Mouse (Mus musculus) limb, embryonic 12.5 days (tissue): ENCODE measurements at regions not wholly inside any gene's neighbourhood (a gene's known extent, or its start where the extent isn't known, plus 50 kb on each side); places are given as distances from the start of the nearest gene placed in this dataset.

ENCODE experiments used
- ATAC-seq: fragments of 200-750 bp; cut with Nextera tagmentation; 2 replicates; pipeline ENCODE4 v1.8.0; 2017; ENCODE audit warnings: low read depth, moderate TSS enrichment; ENCODE audit not compliant: insufficient number of reproducible peaks, insufficient read depth, low FRiP score, low TSS enrichment
- H3K27ac ChIP-seq: fragments of 300-500 bp; sonication (generic); 2 replicates; pipeline ENCODE4 v1.5.1; 2016; ENCODE audit warnings: mild to moderate bottlenecking, moderate library complexity
- H3K27me3 ChIP-seq: fragments of 300-500 bp; sonication (generic); 2 replicates; pipeline ENCODE4 v1.6.1; 2016; ENCODE audit warnings: mild to moderate bottlenecking, moderate library complexity
- H3K36me3 ChIP-seq: fragments of 300-500 bp; sonication (generic); 2 replicates; pipeline ENCODE4 v1.6.1; 2016; ENCODE audit warnings: mild to moderate bottlenecking, moderate library complexity
- H3K4me1 ChIP-seq: fragments of 300-500 bp; sonication (generic); replicated peaks from 2 replicates; pipeline ENCODE4 v1.6.1; 2016
- H3K4me2 ChIP-seq: fragments of 300-500 bp; sonication (generic); 2 replicates; pipeline ENCODE4 v1.6.1; 2016; ENCODE audit warnings: mild to moderate bottlenecking, moderate library complexity
- H3K4me3 ChIP-seq: fragments of 300-500 bp; sonication (generic); replicated peaks from 2 replicates; pipeline ENCODE4 v1.5.1; 2016; ENCODE audit warnings: mild to moderate bottlenecking
- H3K9ac ChIP-seq: fragments of 300-500 bp; sonication (generic); replicated peaks from 2 replicates; pipeline ENCODE4 v1.6.1; 2016; ENCODE audit warnings: mild to moderate bottlenecking, moderate library complexity
- H3K9me3 ChIP-seq: fragments of 300-500 bp; sonication (generic); 2 replicates; pipeline ENCODE4 v1.6.1; 2016; ENCODE audit warnings: mild to moderate bottlenecking, moderate library complexity
- WGBS: fragments of 180-500 bp; shearing (Covaris S2); methylation state at CpG from one replicate; pipeline ENCODE4 v1.1.7; 2016; 5-methylcytosine and 5-hydroxymethylcytosine counted together

DNA sequence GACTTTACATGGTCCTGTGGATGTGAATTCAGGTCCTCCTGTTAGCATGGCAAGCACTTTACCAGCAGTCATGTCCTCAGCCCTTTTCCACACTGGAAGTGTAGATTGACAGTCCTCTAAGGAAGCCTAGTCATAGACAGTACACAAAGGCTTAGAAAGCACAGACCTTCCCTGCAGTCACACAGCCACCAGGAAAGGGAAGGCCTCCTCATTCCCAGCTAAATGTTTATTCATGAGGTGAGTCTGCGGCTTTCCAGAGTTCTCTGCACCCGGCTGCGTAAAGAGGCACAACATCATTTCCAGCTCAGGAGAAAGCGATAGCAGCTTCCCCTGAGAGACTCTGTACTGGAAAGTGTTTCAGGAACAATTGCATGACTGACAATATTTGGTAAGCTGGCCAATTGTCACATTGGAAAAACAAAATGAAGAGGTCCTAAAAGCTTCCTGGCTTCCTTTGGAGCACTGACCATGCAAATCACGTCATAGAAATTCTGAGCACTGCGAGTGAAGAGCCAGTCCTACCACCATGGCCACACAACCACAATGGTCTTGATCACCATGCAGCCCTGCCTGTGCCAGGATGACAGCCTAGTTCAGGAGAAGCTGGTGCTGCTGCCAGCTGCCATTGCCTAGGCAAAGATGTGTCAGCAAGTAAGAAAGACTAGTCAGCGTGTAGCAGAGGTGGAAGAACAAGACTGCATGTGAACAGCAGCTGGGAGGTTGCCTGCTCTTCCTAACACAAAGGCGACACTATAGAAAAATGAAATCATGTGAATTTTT, 252.2 kb upstream of the Tbl1xr1 start:
- WGBS = 70% methylated on average over 8 of the region's 8 CpGs
- no peaks in the 10 kb centered on the region for H3K4me1 ChIP-seq
- no peak overlapping the region for H3K4me2 ChIP-seq
- no peaks in the 10 kb centered on the region for H3K9me3 ChIP-seq
- no peak overlapping the region for H3K4me3 ChIP-seq
- no peak for ATAC-seq
- no peak overlapping the region for H3K27ac ChIP-seq
- no peaks in the 10 kb centered on the region for H3K27me3 ChIP-seq
- no peaks in the 10 kb centered on the region for H3K36me3 ChIP-seq
- H3K9ac ChIP-seq = no peak overlapping the region

DNA sequence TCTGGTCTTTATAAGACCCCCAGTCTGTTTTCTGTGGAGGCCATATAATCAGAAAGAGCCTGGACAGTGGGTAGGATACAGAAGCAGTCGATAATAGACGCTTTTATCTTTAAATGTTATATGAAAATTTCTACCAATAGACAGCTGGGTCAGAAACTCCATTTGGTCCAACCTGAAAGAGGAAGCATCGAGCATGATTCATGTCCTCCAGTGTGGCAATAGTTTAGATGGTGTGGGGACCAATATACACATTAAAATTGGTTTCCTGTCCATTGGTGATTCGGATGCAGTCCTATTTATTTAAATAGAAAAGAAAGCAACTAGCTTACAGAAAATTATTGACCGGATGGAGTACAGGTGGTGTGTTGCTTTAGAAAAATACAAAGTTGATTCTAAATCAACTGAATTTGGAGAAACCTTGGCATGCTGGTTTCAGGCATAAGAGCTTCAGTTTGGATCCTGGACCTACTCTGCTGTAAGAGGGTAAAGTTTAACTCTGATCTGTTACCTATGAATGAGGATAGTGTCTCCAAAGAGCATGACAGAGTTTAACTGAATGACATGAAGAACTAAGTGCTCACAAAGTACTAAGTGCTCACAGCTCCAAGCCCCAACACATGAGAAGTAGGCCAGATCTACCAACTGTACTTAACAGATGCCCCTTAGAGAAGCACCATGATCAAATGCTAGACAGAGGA, 251.4 kb upstream of the Tbl1xr1 start:
- WGBS = 87% methylated on average over 5 of the region's 5 CpGs

DNA sequence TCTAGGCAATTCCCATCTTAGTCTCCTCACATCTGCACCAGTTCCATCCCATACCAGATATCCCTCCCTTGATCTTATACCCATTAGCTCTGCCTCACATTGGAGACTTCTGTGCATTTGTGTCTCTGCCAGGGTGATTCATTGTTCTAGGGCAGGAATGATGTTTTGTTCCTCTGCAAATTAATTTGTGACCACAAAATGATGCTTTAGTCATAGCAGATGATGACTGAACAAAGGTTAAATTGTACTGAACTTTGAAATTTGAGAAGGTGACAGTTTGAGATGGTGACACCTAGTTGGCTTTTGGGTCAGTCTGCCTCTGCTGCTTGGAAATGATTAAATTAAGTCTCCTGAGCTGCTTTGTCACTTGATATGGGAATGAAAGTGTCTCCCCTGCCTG, 248.8 kb upstream of the Tbl1xr1 start:
- H3K9me3 ChIP-seq = no peaks in the 10 kb centered on the region
- H3K36me3 ChIP-seq = no peaks in the 10 kb centered on the region
- no peak overlapping the region for H3K4me3 ChIP-seq
- no peak overlapping the region for H3K9ac ChIP-seq
- H3K27me3 ChIP-seq = no peaks in the 10 kb centered on the region
- H3K4me1 ChIP-seq = no peaks in the 10 kb centered on the region
- no peak overlapping the region for H3K27ac ChIP-seq
- no peak overlapping the region for H3K4me2 ChIP-seq
- ATAC-seq = no peak

More for the DNA sequence above, 251.4 kb upstream of the Tbl1xr1 start:
- Histone ChIP-seq H3K9me3 (no peaks in the 10 kb centered on the region), H3K27me3 (no peaks in the 10 kb centered on the region), H3K4me3 (no peak overlapping the region), H3K4me2 (no peak overlapping the region), H3K4me1 (no peaks in the 10 kb centered on the region), H3K36me3 (no peaks in the 10 kb centered on the region), H3K27ac (no peak overlapping the region), H3K9ac (no peak overlapping the region)
- ATAC-seq = no peak

DNA sequence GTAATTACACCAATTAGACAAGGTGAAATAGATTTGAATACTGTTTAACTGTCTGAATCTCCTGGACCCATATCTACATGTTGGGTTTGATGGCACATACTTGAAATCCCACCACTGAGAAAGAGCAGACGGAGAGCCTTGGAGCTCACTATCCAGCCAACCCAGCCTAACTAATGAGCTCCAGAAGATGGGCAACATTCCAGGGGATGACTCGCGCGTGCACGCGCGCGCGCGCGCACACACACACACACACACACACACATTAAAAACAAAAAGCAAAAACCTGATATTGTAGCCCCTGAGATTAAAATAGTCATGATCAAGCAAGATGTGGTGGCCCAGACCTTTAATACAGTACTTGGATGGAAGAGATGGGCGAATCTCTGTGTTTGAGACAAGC, 243.3 kb upstream of the Tbl1xr1 start:
- no peak overlapping the region for H3K4me2 ChIP-seq
- no peak overlapping the region for H3K27ac ChIP-seq
- H3K4me1 ChIP-seq = no peaks in the 10 kb centered on the region
- no peaks in the 10 kb centered on the region for H3K9me3 ChIP-seq
- no peak for ATAC-seq
- no peak overlapping the region for H3K9ac ChIP-seq
- 96% methylated on average over 12 of the region's 12 CpGs for WGBS
- H3K36me3 ChIP-seq = no peaks in the 10 kb centered on the region
- no peaks in the 10 kb centered on the region for H3K27me3 ChIP-seq
- no peak overlapping the region for H3K4me3 ChIP-seq

DNA sequence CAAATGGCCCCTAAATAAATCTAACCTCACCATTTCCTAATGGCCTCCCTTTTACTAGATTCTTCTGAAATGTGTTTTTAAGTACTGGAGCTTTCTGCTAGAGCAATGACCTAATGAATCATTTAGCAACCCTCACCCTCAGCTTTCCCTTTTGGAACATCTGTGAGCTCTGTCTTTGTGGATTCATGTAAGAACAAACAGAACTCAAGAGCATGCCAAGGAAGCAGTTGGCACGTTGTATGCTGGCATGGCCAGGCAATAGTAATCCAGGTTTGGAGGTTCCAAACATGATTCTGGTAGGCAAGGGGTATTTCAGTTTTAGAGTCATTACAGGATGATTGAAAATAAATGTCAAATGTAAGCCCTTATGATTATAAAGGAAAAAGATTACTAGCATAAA, 240.9 kb upstream of the Tbl1xr1 start:
- Histone ChIP-seq H3K36me3 (no peaks in the 10 kb centered on the region), H3K27ac (no peak overlapping the region), H3K4me1 (no peaks in the 10 kb centered on the region), H3K4me2 (no peak overlapping the region), H3K9ac (no peak overlapping the region), H3K9me3 (no peaks in the 10 kb centered on the region), H3K27me3 (no peaks in the 10 kb centered on the region), H3K4me3 (no peak overlapping the region)
- ATAC-seq = no peak
- WGBS = 77% methylated on average over 1 of the region's 1 CpGs

DNA sequence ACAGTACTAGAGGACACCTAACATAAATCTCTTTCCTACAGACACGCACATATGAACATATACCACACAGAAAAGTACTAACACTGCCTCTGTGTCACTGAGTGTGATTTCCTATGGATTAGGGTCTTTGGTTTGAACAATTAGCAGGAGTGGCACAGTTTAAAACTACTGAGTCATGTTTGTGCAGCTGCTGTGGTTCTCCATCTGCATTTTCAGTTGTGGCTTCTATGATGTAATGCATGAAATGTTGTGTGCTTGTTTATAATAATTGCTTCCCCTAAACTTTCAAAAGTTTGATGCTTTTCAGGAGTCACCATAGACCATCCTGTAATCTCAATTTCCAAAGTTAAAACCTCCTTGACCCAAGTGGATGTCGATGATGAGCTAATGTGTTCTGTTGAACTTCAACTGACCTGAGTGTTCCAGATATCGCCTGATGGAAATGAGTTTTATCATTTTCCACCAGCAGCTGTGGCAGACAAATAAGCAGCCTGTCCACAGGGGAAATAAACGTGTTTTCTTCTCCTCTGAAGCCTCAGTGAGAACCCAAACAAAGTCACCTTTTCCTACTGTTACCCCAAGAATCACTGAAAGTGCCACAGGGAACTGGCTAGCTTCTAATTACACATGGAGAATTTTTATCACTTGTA, 239.0 kb upstream of the Tbl1xr1 start:
- Histone ChIP-seq H3K4me2 (no peak overlapping the region), H3K36me3 (no peaks in the 10 kb centered on the region), H3K4me1 (no peaks in the 10 kb centered on the region), H3K9me3 (no peaks in the 10 kb centered on the region), H3K27ac (no peak overlapping the region), H3K9ac (no peak overlapping the region), H3K4me3 (no peak overlapping the region), H3K27me3 (no peaks in the 10 kb centered on the region)
- no peak for ATAC-seq
- 69% methylated on average over 4 of the region's 4 CpGs for WGBS

DNA sequence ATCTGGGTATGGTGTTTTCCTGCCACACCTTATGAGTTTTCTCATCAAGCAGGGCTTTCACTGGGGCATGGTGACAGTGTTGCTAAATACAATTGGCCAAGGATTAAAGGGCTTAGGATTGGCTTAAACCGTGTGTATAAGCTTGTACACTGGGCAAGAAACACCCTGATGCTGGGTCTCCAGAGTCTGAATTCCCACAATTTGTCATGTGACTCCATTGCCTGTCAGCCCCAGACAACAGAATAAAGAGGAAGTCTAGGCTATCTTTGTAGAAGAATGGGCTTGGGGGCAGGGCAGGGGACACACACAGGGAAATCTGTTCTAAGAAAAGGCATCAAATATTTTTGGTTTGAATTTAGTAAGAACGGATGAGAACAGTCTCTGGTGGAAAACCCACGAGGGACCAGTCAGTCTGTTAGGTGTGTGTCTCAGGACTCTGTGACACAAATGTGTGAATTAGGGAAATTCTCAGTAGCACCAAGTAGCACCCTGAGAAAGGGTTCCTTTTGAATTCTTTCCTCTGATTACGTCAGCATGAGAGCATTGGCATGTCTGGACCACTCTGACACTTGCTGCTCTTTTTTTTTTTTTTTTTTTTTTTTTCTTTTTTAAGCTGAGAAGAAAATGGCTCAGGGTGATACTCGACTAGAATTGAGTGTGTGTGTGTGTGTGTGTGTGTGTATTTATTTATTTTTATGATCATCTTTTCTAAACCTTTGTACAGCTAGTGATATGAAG, 235.5 kb upstream of the Tbl1xr1 start:
- H3K9me3 ChIP-seq = no peaks in the 10 kb centered on the region
- H3K4me2 ChIP-seq = no peak overlapping the region
- no peaks in the 10 kb centered on the region for H3K4me1 ChIP-seq
- no peaks in the 10 kb centered on the region for H3K27me3 ChIP-seq
- no peak overlapping the region for H3K4me3 ChIP-seq
- WGBS = 72% methylated on average over 5 of the region's 5 CpGs
- H3K27ac ChIP-seq = no peak overlapping the region
- H3K9ac ChIP-seq = no peak overlapping the region
- ATAC-seq = no peak
- H3K36me3 ChIP-seq = no peaks in the 10 kb centered on the region

DNA sequence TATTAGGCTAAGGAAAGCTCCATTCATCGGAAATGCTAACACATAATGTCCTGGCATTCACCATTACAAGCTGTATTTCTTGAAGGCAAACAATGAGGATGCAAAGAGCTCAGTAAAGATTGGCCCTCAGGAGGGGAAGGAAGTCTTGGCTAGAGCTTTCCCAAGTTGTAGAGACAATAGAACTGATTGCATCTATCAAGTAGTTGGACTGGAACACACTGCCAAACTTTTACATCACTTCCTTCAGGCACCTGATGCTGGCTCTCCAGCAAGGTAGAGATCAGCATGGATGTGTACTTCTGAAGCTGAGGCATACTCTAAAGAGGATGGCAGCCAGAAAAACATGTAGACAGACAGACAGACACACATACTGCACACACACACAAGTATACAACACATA, 234.9 kb upstream of the Tbl1xr1 start:
- H3K36me3 ChIP-seq = no peaks in the 10 kb centered on the region
- ATAC-seq = no peak
- 90% methylated on average over 1 of the region's 1 CpGs for WGBS
- no peaks in the 10 kb centered on the region for H3K27me3 ChIP-seq
- no peak overlapping the region for H3K27ac ChIP-seq
- no peaks in the 10 kb centered on the region for H3K9me3 ChIP-seq
- no peak overlapping the region for H3K4me3 ChIP-seq
- no peak overlapping the region for H3K9ac ChIP-seq
- H3K4me1 ChIP-seq = no peaks in the 10 kb centered on the region
- no peak overlapping the region for H3K4me2 ChIP-seq

DNA sequence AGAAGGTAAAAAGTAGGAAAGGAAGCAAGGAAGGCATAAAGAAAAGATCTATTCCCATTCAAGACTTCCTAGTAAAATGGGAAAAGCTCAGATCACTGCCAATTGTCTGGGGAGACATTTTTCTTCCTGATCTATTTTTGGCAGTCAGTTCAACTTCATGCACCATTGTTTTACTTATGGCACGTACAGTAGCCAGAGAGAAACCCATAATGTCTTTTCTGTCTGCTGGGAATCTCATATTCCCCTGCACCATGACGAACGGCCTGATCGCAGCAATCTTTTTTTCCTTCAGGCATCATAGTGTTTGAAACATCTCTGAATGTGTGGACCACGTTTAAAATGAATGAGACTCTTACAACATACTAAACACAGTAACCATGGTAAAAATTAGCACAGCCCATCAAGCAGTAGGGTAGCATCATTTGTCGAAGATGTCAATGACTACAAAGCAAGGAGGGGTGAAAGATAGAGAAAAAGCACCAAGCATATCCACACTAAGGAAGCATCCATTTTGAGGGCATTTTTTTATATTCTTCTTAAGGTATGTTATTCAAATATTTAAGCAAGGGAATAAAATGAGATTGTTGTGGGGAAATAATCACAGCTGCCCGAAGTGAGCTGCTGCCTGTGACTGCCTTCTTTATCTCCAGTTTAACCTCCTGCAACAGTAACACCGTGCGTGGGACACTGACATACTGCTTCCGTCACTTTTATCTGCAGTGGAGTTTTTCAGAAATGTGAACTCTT, 233.7 kb upstream of the Tbl1xr1 start:
- no peaks in the 10 kb centered on the region for H3K27me3 ChIP-seq
- 66% methylated on average over 10 of the region's 10 CpGs for WGBS
- H3K9me3 ChIP-seq = no peaks in the 10 kb centered on the region
- no peak overlapping the region for H3K9ac ChIP-seq
- H3K4me1 ChIP-seq = no peaks in the 10 kb centered on the region
- H3K4me2 ChIP-seq = no peak overlapping the region
- no peak overlapping the region for H3K27ac ChIP-seq
- no peak for ATAC-seq
- H3K4me3 ChIP-seq = no peak overlapping the region
- H3K36me3 ChIP-seq = no peaks in the 10 kb centered on the region

DNA sequence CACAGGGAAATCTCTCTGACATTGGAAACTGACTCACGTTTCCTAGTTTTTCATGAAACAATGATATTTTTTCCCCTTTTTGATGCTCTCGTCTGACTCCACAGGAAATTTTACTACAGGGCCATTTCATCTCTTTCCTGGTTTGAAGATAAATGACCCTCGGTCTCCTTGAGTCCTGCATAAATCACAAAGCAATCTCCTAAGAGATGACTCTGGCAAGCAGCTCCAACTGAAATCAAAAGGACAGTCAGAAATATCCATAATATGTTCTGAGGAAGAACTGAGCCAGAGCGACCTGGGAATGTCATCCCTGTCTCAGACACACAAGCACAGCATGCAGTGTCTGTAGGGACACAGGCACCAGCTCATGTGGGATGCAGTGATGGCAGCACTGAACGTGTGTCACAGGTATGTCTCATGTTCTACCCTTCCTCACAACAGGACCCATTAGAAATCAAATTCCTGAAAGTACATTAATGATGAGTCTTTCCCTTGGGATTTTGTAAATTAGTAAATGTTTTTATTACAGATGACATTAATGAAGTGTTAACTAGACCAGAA, 233.1 kb upstream of the Tbl1xr1 start:
- ATAC-seq = no peak

More for the DNA sequence above, 233.1 kb upstream of the Tbl1xr1 start:
- Histone ChIP-seq H3K9me3 (no peaks in the 10 kb centered on the region), H3K27me3 (no peaks in the 10 kb centered on the region), H3K9ac (no peak overlapping the region), H3K4me2 (no peak overlapping the region), H3K36me3 (no peaks in the 10 kb centered on the region), H3K27ac (no peak overlapping the region), H3K4me3 (no peak overlapping the region), H3K4me1 (no peaks in the 10 kb centered on the region)
- WGBS = 60% methylated on average over 5 of the region's 5 CpGs
